Mouse (Mus musculus): ENCODE results near the gene Eng.
A peak's percentile ranks its signal among the peaks of the same experiment; 100 is the strongest.

Eng gene

GRCm38 (mm10) chr2:32682721-32683417, 36.5 kb downstream of the Eng start:
- DNase-seq = no peak

GRCm38 (mm10) chr2:32683701-32684100, 37.3 kb downstream of the Eng start:
- no peak for DNase-seq

DNA sequence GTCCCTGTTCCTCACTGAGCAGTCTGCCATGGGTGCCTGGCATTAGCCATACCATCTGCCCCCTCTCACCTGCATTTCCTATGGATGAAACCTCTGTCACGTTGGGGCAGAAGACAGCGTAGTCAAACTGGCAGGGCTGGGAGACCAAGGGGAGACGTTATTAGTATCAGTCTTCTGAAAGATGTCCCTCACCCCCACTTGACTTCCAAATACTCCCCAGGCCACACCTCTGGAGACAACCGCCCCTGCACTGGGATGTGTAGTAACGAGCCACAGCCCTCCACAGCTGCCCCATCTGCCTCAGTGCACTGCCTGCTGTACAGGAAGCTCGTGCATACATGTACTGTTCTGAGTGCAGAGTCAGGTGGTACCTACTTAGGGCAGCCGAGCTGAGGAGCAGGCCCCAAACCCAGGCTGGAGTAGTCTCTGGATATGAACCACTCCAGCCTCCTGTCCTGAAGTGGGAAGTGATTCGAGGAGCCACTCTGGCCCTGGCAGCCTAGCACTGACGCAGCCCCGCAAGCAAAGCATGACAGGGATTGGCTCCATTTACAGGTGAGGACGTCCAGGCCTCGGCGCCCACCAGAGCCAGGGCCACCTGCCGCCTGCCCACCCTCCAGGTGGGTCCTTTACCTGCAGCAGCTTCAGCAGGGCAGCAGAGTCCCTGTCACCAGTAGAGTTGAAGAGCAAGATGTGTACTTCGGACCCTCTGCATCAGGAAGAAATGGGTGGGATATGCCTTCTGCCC, 38.5 kb downstream of the Eng start:
- DNase-seq = no peak

DNA sequence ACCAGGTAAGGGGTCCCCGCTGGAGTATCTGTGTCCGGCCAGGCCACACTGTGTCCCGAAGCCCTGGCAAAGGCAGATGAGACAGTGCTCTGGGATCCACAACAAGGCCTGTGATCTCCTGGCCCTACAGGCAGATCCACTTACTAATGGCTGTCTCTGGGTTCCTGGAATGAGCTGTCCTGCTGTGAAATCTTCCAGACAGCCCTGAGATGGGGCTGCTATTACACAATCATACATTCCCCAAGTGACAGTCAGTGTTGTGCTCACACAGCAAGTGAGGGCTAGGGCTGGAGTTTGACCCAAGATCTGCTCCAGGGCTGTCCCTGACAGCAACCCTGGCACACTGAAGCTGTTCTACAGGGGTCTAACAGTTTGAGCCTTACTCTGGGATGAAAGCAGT, 39.4 kb downstream of the Eng start:
- no peak for DNase-seq

DNA sequence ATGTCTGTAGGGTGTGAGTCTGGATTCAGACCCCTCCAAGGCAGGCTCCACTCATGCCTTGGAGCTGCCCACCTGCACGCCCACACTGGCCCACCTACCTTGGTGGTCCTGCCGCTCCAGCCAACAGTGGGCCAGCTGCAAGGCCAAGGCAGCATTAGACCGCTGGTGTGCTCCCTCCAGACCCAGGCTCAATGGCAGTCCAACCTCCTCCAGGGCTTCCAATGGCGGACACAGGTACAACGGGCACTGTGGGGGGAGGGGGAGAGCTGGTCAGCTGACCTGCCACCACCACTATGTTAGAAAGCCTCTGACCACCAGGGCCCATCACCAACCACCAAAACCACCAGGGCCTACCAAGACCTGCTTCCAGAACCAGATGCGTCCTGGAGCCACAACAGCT, 40.2 kb downstream of the Eng start:
- no peak for DNase-seq

- DNase-seq = no peak
Measured at GRCm38 (mm10) chr2:32687562-32687961, 41.2 kb downstream of the Eng start.

- peak; percentile 92 for DNase-seq
Measured at GRCm38 (mm10) chr2:32689420-32689819, 43.0 kb downstream of the Eng start.

DNA sequence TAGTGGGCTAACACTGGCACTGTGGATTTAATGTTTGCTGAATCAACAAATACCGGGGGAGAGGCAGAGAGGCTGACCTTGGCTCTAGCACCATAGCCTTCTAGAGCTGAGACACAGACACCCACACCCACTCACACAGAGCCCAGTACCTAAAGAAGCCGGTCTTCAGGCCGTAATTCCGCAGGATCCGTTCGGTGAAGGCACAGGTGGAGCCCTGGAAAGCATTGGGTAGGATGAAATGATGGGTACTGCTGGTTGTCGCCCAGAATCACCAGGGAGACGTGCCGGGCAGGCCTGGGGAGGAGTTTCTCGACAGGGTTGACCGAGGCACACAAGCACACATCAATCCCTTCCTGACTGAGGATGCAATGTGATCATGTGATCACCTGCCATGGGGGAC, 44.6 kb downstream of the Eng start:
- DNase-seq = no peak

- DNase-seq = no peak
Measured at GRCm38 (mm10) chr2:32692496-32692895, 46.1 kb downstream of the Eng start.

- DNase-seq = no peak
Measured at GRCm38 (mm10) chr2:32693282-32693681, 46.9 kb downstream of the Eng start.

- DNase-seq = peak; percentile 97
Measured at GRCm38 (mm10) chr2:32693823-32694411, 47.5 kb downstream of the Eng start.

DNA sequence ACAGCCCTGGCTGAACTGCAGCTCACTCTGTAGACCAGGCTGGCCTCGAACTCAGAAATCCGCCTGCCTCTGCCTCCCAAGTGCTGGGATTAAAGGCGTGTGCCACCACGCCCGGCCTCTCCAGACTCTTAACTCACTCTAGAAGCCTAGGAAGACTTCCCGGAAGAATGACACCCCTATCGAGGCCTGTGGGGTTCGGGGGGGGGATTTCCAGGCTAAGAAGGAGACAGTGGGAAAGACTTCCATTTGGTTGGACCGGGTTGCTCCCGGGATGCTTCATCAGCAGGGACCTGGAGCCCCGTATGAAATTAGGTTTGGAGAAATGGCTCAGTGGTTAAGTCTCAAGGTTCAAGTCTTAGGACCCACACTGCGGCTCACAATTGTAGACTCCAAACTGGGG, 48.3 kb downstream of the Eng start:
- DNase-seq = no peak

GRCm38 (mm10) chr2:32699680-32700079, 53.3 kb downstream of the Eng start:
- no peak for DNase-seq

GRCm38 (mm10) chr2:32700966-32701743, 54.8 kb downstream of the Eng start:
- no peak for DNase-seq

DNA sequence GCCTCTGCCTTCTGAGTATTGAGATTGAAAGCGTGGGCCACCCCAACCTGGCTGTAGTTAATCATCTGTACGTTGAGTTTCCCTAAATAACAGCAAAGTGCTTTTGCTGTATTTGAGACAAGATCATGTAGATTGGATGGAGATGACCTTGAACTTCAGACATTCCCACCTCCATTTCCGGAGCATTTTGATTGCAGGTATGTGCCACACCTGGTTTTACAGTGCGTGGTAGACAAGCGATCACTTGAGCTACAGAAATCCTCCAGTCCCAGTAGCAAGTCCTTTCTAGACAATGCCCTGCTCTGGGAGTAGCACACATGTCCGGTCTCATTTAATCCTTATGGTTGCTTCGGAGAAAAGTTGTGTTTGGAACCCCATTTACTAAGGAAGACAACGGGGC, 56.7 kb downstream of the Eng start:
- no peak for DNase-seq

DNA sequence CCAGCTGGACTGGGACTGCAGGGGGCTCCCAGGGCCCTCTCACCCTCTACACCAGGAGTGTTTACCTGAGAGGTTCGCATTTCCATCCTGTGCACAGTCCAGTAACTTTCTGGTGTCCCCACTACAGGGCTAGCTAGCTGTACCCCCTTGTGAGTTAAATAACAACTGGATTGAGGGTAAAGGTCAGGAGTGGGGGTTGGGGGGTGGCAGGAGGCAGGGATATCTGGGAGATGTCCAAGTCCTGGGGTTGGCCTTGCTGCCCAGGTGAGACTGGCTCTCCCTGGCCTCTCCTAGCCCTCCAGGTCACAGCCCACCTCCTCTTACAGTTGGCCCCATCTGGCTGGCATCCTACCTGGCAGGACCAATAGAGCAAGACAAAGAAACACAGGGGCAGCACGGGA, 57.6 kb downstream of the Eng start, which contains the start of gene Fpgs:
Fpgs (minus strand) TSS at position 125 of the 401 bp plus-strand sequence.
- no peak for DNase-seq

GRCm38 (mm10) chr2:32705018-32705417, 58.6 kb downstream of the Eng start:
- no peak for DNase-seq

GRCm38 (mm10) chr2:32706971-32707370, 60.6 kb downstream of the Eng start:
- no peak for DNase-seq

- peak; percentile 81 for DNase-seq
Measured at GRCm38 (mm10) chr2:32708643-32709042, 62.2 kb downstream of the Eng start.

- no peak for DNase-seq
Measured at GRCm38 (mm10) chr2:32709521-32710137, 63.2 kb downstream of the Eng start.

- DNase-seq = no peak
Measured at GRCm38 (mm10) chr2:32710425-32710824, 64.0 kb downstream of the Eng start.

DNA sequence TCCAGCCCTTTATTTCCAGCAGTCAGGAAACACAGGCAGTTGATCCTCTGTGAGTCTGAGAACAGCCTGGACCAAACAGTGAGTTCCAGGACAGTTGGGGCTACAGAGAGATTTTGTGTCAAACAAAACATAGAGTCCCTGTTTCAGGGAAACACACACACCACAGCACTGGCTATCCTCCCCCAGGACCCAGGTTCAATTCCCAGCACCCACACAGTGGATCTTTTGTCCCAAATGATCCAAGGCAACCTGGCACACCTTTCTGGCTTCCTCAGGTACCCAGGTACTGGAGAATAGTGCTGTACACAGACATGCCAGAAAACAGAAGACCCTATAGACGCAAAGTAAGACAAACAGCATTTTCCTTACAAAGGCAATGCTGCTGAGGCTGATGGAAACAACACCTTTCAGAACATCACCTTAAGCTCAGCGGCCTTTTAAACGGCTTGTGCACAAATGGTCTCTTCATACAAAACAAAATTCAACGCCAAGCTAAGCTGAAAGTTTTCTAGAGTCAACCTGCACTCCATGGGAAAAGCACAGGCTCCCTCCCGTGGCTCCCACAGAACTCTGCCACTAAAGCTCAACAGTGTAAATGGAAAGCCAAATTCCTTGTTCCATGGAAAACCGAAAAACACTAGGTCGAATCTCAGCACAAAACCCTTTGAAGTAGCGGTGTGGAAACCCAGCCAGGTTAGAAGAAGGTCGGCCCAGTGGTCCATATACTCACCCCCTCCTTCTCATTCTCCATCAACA, 65.1 kb downstream of the Eng start:
- no peak for DNase-seq

Measured in thymus, postnatal 14 days (tissue).